Mouse (Mus musculus): Measurements from ENCODE around the gene Brd9. TPM values are rescaled to one million over a fixed set of nuclear protein-coding genes. Genes with fewer than 3 reads are reported as not detected.

The Brd9 gene
- polyA plus RNA-seq (2017; shearing (Covaris generic)) = 70.5 TPM

DNA sequence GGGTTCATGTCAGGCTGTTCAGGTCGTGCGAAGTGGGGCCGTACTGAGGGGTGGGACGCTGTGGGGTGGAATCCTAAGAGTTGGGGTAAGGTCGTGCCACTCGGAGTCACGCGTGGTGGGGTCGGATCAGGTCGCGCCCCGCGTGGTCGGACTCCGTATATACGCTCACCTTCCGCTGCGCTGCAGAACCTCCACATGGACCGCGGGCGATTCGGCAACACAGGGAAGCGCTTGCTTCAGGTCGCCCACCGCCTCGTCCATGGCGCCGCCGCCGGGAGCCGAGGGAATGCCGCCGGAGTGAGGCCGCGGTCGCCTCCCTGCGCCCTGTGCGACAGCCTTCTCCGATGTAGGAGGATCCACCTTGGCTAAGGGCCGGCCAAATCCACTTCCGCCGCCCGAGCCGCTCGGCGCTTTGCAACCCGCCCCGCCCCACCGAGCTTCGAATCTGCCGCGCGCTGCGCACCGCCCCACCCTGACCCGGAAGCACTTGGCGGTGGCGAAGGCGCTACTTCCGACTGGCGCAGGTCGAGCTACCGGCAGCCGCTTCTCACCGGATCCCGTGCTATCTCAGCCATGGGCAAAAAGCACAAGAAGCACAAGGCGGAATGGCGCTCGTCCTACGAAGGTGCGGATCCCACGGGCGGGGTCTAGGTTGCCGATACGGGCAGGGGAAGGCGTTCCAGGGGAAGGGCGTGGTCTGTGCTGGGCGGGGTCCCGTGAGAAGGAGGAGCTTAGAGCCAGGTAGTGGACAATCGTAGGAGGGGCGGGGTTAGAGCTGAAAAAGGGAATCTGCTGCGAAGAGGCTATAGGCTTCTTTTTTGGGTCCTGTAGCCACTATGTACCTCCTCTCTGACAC, at the start of gene Brd9, which contains the start of gene Trip13:
TSS of gene Brd9 (plus strand) at position 491 of the 856 bp plus-strand sequence.
TSS of gene Trip13 (minus strand) at position 464 of the 856 bp plus-strand sequence.

GRCm38 (mm10) chr13:73963551-73963950, 25.9 kb downstream of the Brd9 start, which contains the start of gene Zdhhc11:
Zdhhc11 (plus strand) TSS chr13:73963851.

DNA sequence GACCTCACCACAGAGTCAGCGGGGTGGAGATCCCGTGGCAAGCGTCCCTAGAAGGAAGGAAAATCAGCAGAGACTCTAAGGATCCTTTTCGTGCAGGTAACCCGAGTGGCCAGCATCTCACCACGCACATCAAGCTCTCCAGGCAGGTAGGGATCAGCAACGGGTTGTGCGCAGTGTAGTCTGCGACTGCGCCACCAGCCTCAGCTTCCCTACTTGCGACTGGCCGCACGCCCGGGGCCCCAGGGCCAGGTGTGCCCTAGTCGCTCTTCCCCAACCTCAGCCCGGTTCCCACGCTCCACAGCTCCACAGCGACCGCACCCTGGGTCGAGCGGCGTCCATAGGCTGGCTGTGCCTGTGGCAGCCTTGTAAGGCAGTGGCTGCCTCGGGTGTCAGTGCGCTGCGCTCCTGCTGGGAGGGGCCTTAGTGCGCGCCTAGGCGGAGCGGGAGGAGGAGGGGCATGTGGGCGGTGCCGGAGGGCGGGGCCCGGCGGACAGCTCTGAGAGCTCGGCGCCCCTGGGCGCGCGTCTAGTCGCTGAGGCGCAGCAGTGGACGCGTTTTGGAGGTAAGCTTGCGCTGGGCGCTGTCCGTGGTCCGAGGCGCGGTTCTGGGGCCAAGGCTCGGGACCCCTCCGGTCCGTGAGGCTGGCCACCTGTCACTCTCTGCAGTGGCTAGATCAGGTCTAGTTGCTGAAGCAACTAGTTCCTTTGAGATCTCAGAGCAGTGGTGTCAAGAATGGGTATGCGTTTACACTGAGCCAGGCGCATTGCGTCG, 71.5 kb downstream of the Brd9 start, which contains the start of gene Tppp:
TSS of gene Tppp (plus strand) at position 460 of the 771 bp plus-strand sequence.

Other genes starting within 250 kb of the Brd9 start
- gene Slc6a19, start 232.9 kb upstream of the Brd9 start, polyA plus RNA-seq (2017; shearing (Covaris generic)) = not detected
- gene Slc12a7, start 204.7 kb upstream of the Brd9 start, polyA plus RNA-seq (2017; shearing (Covaris generic)) = 78.9 TPM
- 0.18 TPM for gene Nkd2, start 90.2 kb upstream of the Brd9 start, polyA plus RNA-seq (2017; shearing (Covaris generic))
- gene Trip13, start within 50 bp of the Brd9 start, polyA plus RNA-seq (2017; shearing (Covaris generic)) = 3.4 TPM
- not detected for gene Zdhhc11, start 26.0 kb downstream of the Brd9 start, polyA plus RNA-seq (2017; shearing (Covaris generic))
- 0.93 TPM for gene Tppp, start 71.6 kb downstream of the Brd9 start, polyA plus RNA-seq (2017; shearing (Covaris generic))
- gene Cep72, start 124.5 kb downstream of the Brd9 start, polyA plus RNA-seq (2017; shearing (Covaris generic)) = 7.0 TPM
- gene Slc9a3, start 183.6 kb downstream of the Brd9 start, polyA plus RNA-seq (2017; shearing (Covaris generic)) = not detected